Mouse (Mus musculus) embryonic fibroblast, embryonic 13.5 days (primary cell): Measurements from ENCODE around the gene Fam178b. TPM values are rescaled to one million over a fixed set of nuclear protein-coding genes. Genes with fewer than 3 reads are reported as not detected.

Experiments used
- H3K27ac ChIP-seq: 2 replicates; pipeline ENCODE4 v1.5.1; 2012; ENCODE audit warnings: low read length, control low read depth, inconsistent platforms; ENCODE audit not compliant: insufficient read depth
- H3K4me1 ChIP-seq: 2 replicates; pipeline ENCODE4 v1.6.1; 2011; ENCODE audit warnings: low read length; ENCODE audit not compliant: control insufficient read depth, insufficient read depth
- H3K4me3 ChIP-seq: 2 replicates; pipeline ENCODE4 v1.5.1; 2011; ENCODE audit warnings: mild to moderate bottlenecking, control low read depth, low read length; ENCODE audit not compliant: insufficient read depth
- CTCF ChIP-seq: IDR thresholded peaks from 2 replicates; pipeline ENCODE4 v1.5.1; 2011; ENCODE audit warnings: mild to moderate bottlenecking, control low read depth, low read length, moderate library complexity, borderline replicate concordance; ENCODE audit not compliant: insufficient read depth
- POLR2A ChIP-seq: IDR thresholded peaks from 2 replicates; pipeline ENCODE4 v1.6.1; 2011; ENCODE audit warnings: low read depth, mild to moderate bottlenecking, control low read depth, low read length, moderate library complexity
- polyA plus RNA-seq: library from polyadenylated mRNA; stranded (reverse); fragments of >200 nt; gene quantifications from 2 replicates; pipeline ENCODE4 v1.2.4, GENCODE M21; 2011; ENCODE audit warnings: low read depth; ENCODE audit not compliant: missing spikeins, insufficient read length

Fam178b gene
- polyA plus RNA-seq, 1 experiment = not detected

GRCm38 (mm10) chr1:36657658-36658415 is 25.1 kb downstream of the Fam178b start:
- Histone ChIP-seq H3K4me3 (no peak overlapping the region), H3K4me1 (no peaks in the 10 kb centered on the region), H3K27ac (no peak overlapping the region)
- TF ChIP-seq POLR2A (no peak), CTCF (no peak)

GRCm38 (mm10) chr1:36656233-36656632 is 26.8 kb downstream of the Fam178b start:
- TF ChIP-seq CTCF (no peak), POLR2A (no peak)
- H3K4me3 ChIP-seq = no peak overlapping the region
- H3K27ac ChIP-seq = no peak overlapping the region
- H3K4me1 ChIP-seq = no peaks in the 10 kb centered on the region

GRCm38 (mm10) chr1:36655039-36655438 is 27.9 kb downstream of the Fam178b start:
- Histone ChIP-seq H3K27ac (no peak overlapping the region), H3K4me3 (no peak overlapping the region), H3K4me1 (no peaks in the 10 kb centered on the region)
- no peak for TF ChIP-seq CTCF
- TF ChIP-seq POLR2A = no peak

- Histone ChIP-seq H3K4me1 (no peaks in the 10 kb centered on the region), H3K4me3 (no peak overlapping the region), H3K27ac (no peak overlapping the region)
- no peak for TF ChIP-seq POLR2A
- no peak for TF ChIP-seq CTCF
Measured at GRCm38 (mm10) chr1:36647631-36648030, 35.4 kb downstream of the Fam178b start.

GRCm38 (mm10) chr1:36646285-36646684 is 36.7 kb downstream of the Fam178b start:
- no peak for TF ChIP-seq CTCF
- TF ChIP-seq POLR2A = no peak
- Histone ChIP-seq H3K4me3 (no peak overlapping the region), H3K4me1 (no peaks in the 10 kb centered on the region), H3K27ac (no peak overlapping the region)

GRCm38 (mm10) chr1:36644615-36645007 is 38.4 kb downstream of the Fam178b start:
- Histone ChIP-seq H3K27ac (no peak overlapping the region), H3K4me1 (no peaks in the 10 kb centered on the region), H3K4me3 (no peak overlapping the region)
- TF ChIP-seq POLR2A (no peak), CTCF (no peak)

- no peak for TF ChIP-seq CTCF
- no peak for TF ChIP-seq POLR2A
- Histone ChIP-seq H3K4me3 (no peak overlapping the region), H3K4me1 (no peaks in the 10 kb centered on the region), H3K27ac (no peak overlapping the region)
Measured at GRCm38 (mm10) chr1:36643957-36644614, 38.9 kb downstream of the Fam178b start.

GRCm38 (mm10) chr1:36635826-36636485 is 47.0 kb downstream of the Fam178b start:
- no peak overlapping the region for H3K4me3 ChIP-seq
- TF ChIP-seq CTCF (no peak), POLR2A (no peak)
- no peak overlapping the region for H3K27ac ChIP-seq
- no peaks in the 10 kb centered on the region for H3K4me1 ChIP-seq

- Histone ChIP-seq H3K4me1 (no peaks in the 10 kb centered on the region), H3K27ac (no peak overlapping the region)
- peak; percentile 90 for TF ChIP-seq CTCF
- no peak for TF ChIP-seq POLR2A
Measured at GRCm38 (mm10) chr1:36634940-36635339, 48.0 kb downstream of the Fam178b start.

GRCm38 (mm10) chr1:36633920-36634319 is 49.1 kb downstream of the Fam178b start:
- Histone ChIP-seq H3K27ac (no peak overlapping the region), H3K4me3 (no peak overlapping the region), H3K4me1 (no peaks in the 10 kb centered on the region)
- no peak for TF ChIP-seq CTCF
- TF ChIP-seq POLR2A = no peak

More at GRCm38 (mm10) chr1:36634940-36635339, 48.0 kb downstream of the Fam178b start:
- no peak overlapping the region for H3K4me3 ChIP-seq
